Mouse (Mus musculus) spleen, postnatal 0 days (tissue): ENCODE data around the gene Ado. TPM values are rescaled to one million over a fixed set of nuclear protein-coding genes. Genes with fewer than 3 reads are reported as not detected.

Experiments used
- polyA plus RNA-seq: library from polyadenylated mRNA; unstranded; fragments of >200 nt; fragmentation: Nextera tagmentation; extraction: Ambion mirVana; gene quantifications from 2 replicates; pipeline ENCODE4 v1.2.1, GENCODE M21; 2015

Ado gene
- 16.0 and 17.9 TPM in 2 replicates for polyA plus RNA-seq

DNA sequence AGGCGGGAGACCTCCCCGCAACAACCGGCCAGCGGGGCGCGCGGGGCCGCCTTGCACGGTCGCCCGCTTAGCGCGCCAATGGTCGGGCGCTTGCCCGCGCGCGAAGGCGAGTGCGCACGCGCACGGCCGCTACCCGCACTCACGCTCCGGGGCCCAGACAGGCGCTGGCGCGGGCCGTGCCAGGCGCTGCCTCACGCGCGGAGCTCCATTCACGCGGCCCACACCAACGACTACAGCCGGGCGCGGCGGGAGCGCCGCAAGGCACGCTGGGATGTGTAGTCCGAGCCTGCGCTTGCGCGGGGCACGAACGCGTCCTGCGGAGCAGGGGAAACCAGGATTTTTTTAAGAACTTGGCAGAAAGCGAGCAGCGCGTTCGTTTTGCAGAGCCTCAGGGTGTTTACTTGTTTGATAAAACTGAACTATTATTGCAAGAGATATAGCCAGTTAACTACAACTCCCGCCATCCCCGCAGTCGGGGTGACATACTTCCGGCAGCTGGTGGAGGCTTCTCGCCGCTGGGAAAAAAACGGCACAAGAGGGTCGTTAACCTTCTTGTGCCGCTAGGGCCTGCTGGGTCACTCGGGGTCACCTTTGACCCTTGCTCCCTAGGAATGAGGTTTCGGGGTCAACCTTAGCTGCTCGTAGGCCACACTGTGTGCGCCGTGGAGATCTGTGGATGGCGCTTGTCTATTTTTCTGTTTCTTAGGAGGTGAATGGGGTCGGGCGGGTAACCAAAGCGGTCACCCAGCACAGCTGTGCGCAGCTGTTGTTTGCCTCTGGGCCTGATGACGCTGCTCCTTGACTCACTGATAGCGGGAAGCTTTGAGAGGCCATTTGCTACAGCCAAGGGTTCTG, at the start of gene Ado:
TSS of gene Ado (minus strand) at position 79 of the 855 bp plus-strand sequence.

GRCm38 (mm10) chr10:67535256-67535655, 13.5 kb downstream of the Ado start, which contains the start of gene Egr2:
TSS of gene Egr2 (plus strand) at chr10:67535475.

Other genes with a start within 250 kb of the Ado start
- 0.23 and 0.35 TPM in 2 replicates for gene Egr2, start 13.5 kb downstream of the Ado start, polyA plus RNA-seq